Mouse (Mus musculus): ENCODE measurements around the gene Slc25a26.

DNA sequence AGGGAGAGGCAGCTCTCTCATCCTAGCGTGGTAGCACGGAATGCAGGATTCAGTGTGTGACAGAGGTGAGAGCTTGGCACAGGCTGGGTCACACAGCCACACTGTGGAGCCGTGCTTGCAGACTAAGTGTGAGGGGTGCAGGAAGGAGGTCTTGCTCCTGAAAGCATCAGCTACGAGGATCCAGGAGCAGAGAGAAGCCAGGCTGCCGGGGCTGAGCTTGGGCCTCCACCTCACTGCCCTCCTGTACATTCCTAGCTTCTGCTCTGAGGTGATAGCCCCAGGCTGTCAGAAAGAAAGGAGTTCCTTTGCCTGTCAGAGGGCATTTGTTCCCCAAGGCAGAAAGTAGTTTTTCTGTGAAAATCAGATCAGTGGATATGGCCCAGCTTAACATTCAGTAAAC lies 95.1 kb downstream of the Slc25a26 start:
- no peak for TF ChIP-seq CTCF (IDR thresholded peaks at IDR 0.05; ENCODE audit: low read depth)
- TF ChIP-seq EP300 (IDR thresholded peaks at IDR 0.05; ENCODE audit: low read depth) = no peak

All from liver, embryonic 14.5 days (tissue).